Mouse (Mus musculus) liver, embryonic 11.5 days (tissue): ENCODE results near the gene Gm826. TPM values are rescaled to one million over a fixed set of nuclear protein-coding genes. Genes with fewer than 3 reads are reported as not detected.

ENCODE experiments used
- ATAC-seq: fragments of 200-750 bp; cut with Nextera tagmentation; replicated peaks from 2 replicates; pipeline ENCODE4 v1.8.0; 2017; ENCODE audit warnings: moderate number of reproducible peaks, mild to moderate bottlenecking, moderate TSS enrichment, moderate library complexity; ENCODE audit not compliant: low FRiP score
- DNase-seq: peaks from one replicate; pipeline ENCODE4 v3.0.0-alpha.2; 2017; ENCODE audit warnings: low spot score
- H3K27ac ChIP-seq: fragments of 300-500 bp; sonication (generic); 2 replicates; pipeline ENCODE4 v1.5.1; 2014; ENCODE audit warnings: mild to moderate bottlenecking, low read depth, low read length, control low read depth
- H3K27me3 ChIP-seq: fragments of 300-500 bp; sonication (generic); replicated peaks from 2 replicates; pipeline ENCODE4 v1.6.1; 2014; ENCODE audit warnings: low read length, mixed read lengths; ENCODE audit not compliant: control insufficient read depth, insufficient read depth
- H3K36me3 ChIP-seq: fragments of 300-500 bp; sonication (generic); 2 replicates; pipeline ENCODE4 v1.6.1; 2014; ENCODE audit warnings: mild to moderate bottlenecking, low read length, moderate library complexity, mixed read lengths; ENCODE audit not compliant: control insufficient read depth, insufficient read depth
- H3K4me1 ChIP-seq: fragments of 300-500 bp; sonication (generic); replicated peaks from 2 replicates; pipeline ENCODE4 v1.6.1; 2014; ENCODE audit warnings: low read length, mixed read lengths; ENCODE audit not compliant: control insufficient read depth, insufficient read depth
- H3K4me2 ChIP-seq: fragments of 300-500 bp; sonication (generic); 2 replicates; pipeline ENCODE4 v1.6.1; 2014; ENCODE audit warnings: mild to moderate bottlenecking, control low read depth, moderate library complexity
- H3K4me3 ChIP-seq: fragments of 300-500 bp; sonication (generic); 2 replicates; pipeline ENCODE4 v1.5.1; 2014; ENCODE audit warnings: low read depth, low read length, control low read depth
- H3K9ac ChIP-seq: fragments of 300-500 bp; sonication (generic); 2 replicates; pipeline ENCODE4 v1.6.1; 2014; ENCODE audit warnings: low read depth, low read length, control low read depth
- H3K9me3 ChIP-seq: fragments of 300-500 bp; sonication (generic); 2 replicates; pipeline ENCODE4 v1.6.1; 2016; ENCODE audit warnings: low read length, inconsistent platforms, mixed read lengths; ENCODE audit not compliant: control insufficient read depth
- WGBS: fragments of 180-500 bp; shearing (Covaris S2); extraction: QIAGEN DNeasy Blood & Tissue Kit; methylation state at CpG from one replicate; pipeline ENCODE4 v1.1.7; 2014; 5-methylcytosine and 5-hydroxymethylcytosine counted together
- polyA plus RNA-seq: library from polyadenylated mRNA; unstranded; fragments of >200 nt; fragmentation: Nextera tagmentation; extraction: Ambion mirVana; gene quantifications from 2 replicates; pipeline ENCODE4 v1.2.1, GENCODE M21; 2014

The Gm826 gene
- polyA plus RNA-seq: 8.4 and 8.6 TPM in 2 replicates

- no peaks in the 10 kb centered on the region for H3K9me3 ChIP-seq
- no peak within 1 kb of the TSS for H3K27ac ChIP-seq
- no peak within 1 kb of the TSS for H3K4me3 ChIP-seq
- no peaks in the 10 kb centered on the region for H3K36me3 ChIP-seq
- 0 out of 2 replicates have a peak, but pooled peaks cover 5% of the 10 kb centered on the region for H3K4me1 ChIP-seq
- no peak within 1 kb of the TSS for H3K4me2 ChIP-seq
- H3K9ac ChIP-seq: no peak within 1 kb of the TSS
- no peaks in the 10 kb centered on the region for H3K27me3 ChIP-seq
- ATAC-seq (no peak), DNase-seq (no peak)
- 53% methylated on average over 4 of the region's 4 CpGs for WGBS
Measured at GRCm38 (mm10) chr2:160334111-160334661, at the start of gene Gm826. Gene Gm826 (minus strand): TSS chr2:160334162.

GRCm38 (mm10) chr2:160383418-160383817 is 49.5 kb upstream of the Gm826 start:
- no peaks in the 10 kb centered on the region for H3K9me3 ChIP-seq
- H3K4me2 ChIP-seq: no peak overlapping the region
- no peaks in the 10 kb centered on the region for H3K27me3 ChIP-seq
- ATAC-seq: no peak
- DNase-seq: no peak
- H3K4me3 ChIP-seq: no peak overlapping the region
- no peaks in the 10 kb centered on the region for H3K4me1 ChIP-seq
- no peak overlapping the region for H3K27ac ChIP-seq
- H3K36me3 ChIP-seq: no peaks in the 10 kb centered on the region
- no peak overlapping the region for H3K9ac ChIP-seq
- WGBS: 42% methylated on average over 3 of the region's 3 CpGs

- peaks cover 3% of the 10 kb centered on the region; the same call in 1 of the 2 replicates for H3K27me3 ChIP-seq
- no peak for DNase-seq
- 43% methylated on average over 4 of the region's 4 CpGs for WGBS
- H3K4me2 ChIP-seq: no peak overlapping the region
- no peaks in the 10 kb centered on the region for H3K9me3 ChIP-seq
- no peak for ATAC-seq
- H3K27ac ChIP-seq: no peak overlapping the region
- H3K4me3 ChIP-seq: no peak overlapping the region
- H3K36me3 ChIP-seq: no peaks in the 10 kb centered on the region
- no peaks in the 10 kb centered on the region for H3K4me1 ChIP-seq
- no peak overlapping the region for H3K9ac ChIP-seq
Measured at GRCm38 (mm10) chr2:160378271-160378670, 44.3 kb upstream of the Gm826 start.

GRCm38 (mm10) chr2:160376236-160376635 is 42.3 kb upstream of the Gm826 start:
- H3K4me1 ChIP-seq: no peaks in the 10 kb centered on the region
- H3K27ac ChIP-seq: no peak overlapping the region
- no peak overlapping the region for H3K4me2 ChIP-seq
- no peaks in the 10 kb centered on the region for H3K36me3 ChIP-seq
- peaks cover 16% of the 10 kb centered on the region for H3K27me3 ChIP-seq
- WGBS: 32% methylated on average over 5 of the region's 5 CpGs
- no peak for DNase-seq
- H3K9ac ChIP-seq: no peak overlapping the region
- H3K4me3 ChIP-seq: no peak overlapping the region
- ATAC-seq: no peak
- H3K9me3 ChIP-seq: no peaks in the 10 kb centered on the region

- WGBS: 3% methylated on average over 25 of the region's 25 CpGs
- H3K4me3 ChIP-seq: no peak overlapping the region
- H3K9ac ChIP-seq: no peak overlapping the region
- peaks cover 10% of the 10 kb centered on the region; the same call in 1 of the 2 replicates for H3K4me1 ChIP-seq
- peaks cover 76% of the 10 kb centered on the region for H3K27me3 ChIP-seq
- H3K36me3 ChIP-seq: no peaks in the 10 kb centered on the region
- DNase-seq: no peak
- no peak for ATAC-seq
- H3K27ac ChIP-seq: no peak overlapping the region
- H3K4me2 ChIP-seq: peak overlapping the region; percentile 90; the same call in 1 of the 2 replicates
- no peaks in the 10 kb centered on the region for H3K9me3 ChIP-seq
Measured at GRCm38 (mm10) chr2:160369653-160370420, 35.9 kb upstream of the Gm826 start.

- Histone ChIP-seq H3K27ac (no peak overlapping the region), H3K4me3 (peak overlapping the region; percentile 30), H3K4me1 (peaks cover 10% of the 10 kb centered on the region; the same call in 1 of the 2 replicates), H3K36me3 (no peaks in the 10 kb centered on the region), H3K4me2 (peak overlapping the region; percentile 90), H3K27me3 (peaks cover 87% of the 10 kb centered on the region), H3K9me3 (no peaks in the 10 kb centered on the region), H3K9ac (no peak overlapping the region)
- WGBS: 2% methylated on average over 52 of the region's 52 CpGs
- DNase-seq (no peak), ATAC-seq (no peak)
Measured at GRCm38 (mm10) chr2:160368422-160369357, 34.7 kb upstream of the Gm826 start.

GRCm38 (mm10) chr2:160367448-160368208 is 33.7 kb upstream of the Gm826 start:
- Histone ChIP-seq H3K27me3 (peaks cover 96% of the 10 kb centered on the region), H3K9ac (0 out of 2 replicates have a peak overlapping the region, but pooled peaks have one; percentile 12), H3K27ac (no peak overlapping the region), H3K4me2 (peak overlapping the region; percentile 90), H3K4me1 (peaks cover 10% of the 10 kb centered on the region; the same call in 1 of the 2 replicates), H3K4me3 (peak overlapping the region; percentile 57), H3K9me3 (no peaks in the 10 kb centered on the region), H3K36me3 (no peaks in the 10 kb centered on the region)
- DNase-seq (peak; percentile 82), ATAC-seq (peak; percentile 30)
- WGBS: under 1% methylated on average over 45 of the region's 45 CpGs

GRCm38 (mm10) chr2:160366980-160367338 is 33.0 kb upstream of the Gm826 start, which contains the start of gene Mafb:
Gene Mafb (minus strand): TSS chr2:160367065.
- WGBS: under 1% methylated on average over 37 of the region's 37 CpGs
- peak within 1 kb of the TSS; percentile 57 for H3K4me3 ChIP-seq
- H3K4me1 ChIP-seq: peaks cover 10% of the 10 kb centered on the region; the same call in 1 of the 2 replicates
- peak within 1 kb of the TSS; percentile 90 for H3K4me2 ChIP-seq
- H3K9me3 ChIP-seq: no peaks in the 10 kb centered on the region
- ATAC-seq (peak; percentile 84), DNase-seq (peak; percentile 86)
- H3K27ac ChIP-seq: no peak within 1 kb of the TSS
- peaks cover 97% of the 10 kb centered on the region for H3K27me3 ChIP-seq
- H3K36me3 ChIP-seq: no peaks in the 10 kb centered on the region
- peak within 1 kb of the TSS; percentile 51 for H3K9ac ChIP-seq
